Mouse (Mus musculus) ES-E14 (cell line): ENCODE measurements around the gene Sos1.

Source experiments
- MAFK ChIP-seq: IDR thresholded peaks from 2 replicates; pipeline ENCODE4 v1.6.1; 2014; ENCODE audit warnings: mild to moderate bottlenecking, low read depth, low read length, inconsistent platforms; ENCODE audit not compliant: insufficient read depth
- ZNF384 ChIP-seq: IDR thresholded peaks from 2 replicates; pipeline ENCODE4 v1.6.1; 2012; ENCODE audit warnings: low read depth, low read length, inconsistent platforms

GRCm38 (mm10) chr17:80390024-80390423 is 90.2 kb downstream of the Sos1 start:
- TF ChIP-seq ZNF384 (no peak), MAFK (no peak)
